Mouse (Mus musculus) liver (tissue): ENCODE results near the gene Olfr619.

ENCODE experiments used
- DNase-seq: peaks from one replicate; pipeline ENCODE4 v3.0.0-alpha.2; 2020; ENCODE audit warnings: mixed read lengths

Olfr619 gene

DNA sequence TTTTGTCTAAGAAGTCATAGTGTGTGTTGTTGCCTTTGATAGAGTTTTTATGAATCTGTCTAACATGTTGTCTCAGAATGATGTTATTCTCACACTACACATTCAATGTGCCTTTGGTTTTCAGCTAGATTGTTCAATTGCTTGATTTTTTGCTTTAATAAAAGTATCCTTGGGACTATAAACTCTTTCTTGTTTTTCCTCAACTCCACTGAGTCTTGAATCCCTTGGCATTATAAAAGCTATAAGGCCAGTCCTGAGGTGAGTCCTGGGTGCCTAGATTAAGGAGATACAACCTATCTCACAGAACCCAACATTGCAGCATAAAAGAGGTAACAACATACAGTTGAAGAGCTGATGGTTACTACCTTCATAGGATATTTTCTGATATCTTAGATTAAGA, at the start of gene Olfr619:
Gene Olfr619, plus strand, starts transcription at position 301 of the 400 bp plus-strand sequence.
- no peak for DNase-seq

DNA sequence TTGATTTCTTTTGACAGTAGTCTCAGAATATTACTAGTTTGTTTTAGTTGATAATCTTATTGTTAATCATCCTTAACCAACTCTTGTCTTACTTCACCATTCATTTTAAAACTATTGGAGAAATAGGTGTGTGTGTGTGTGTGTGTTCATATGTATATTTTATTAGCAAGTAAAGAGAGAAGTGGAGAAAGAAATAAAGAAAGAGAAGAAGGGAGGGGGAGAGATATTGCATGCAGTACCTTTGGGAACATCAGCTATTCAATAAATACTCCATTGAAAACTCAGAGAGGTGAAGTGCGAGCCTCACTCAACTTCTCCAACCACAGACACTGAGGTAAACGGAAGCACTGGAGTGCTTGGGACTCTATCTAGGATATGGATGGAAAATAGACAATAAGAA, 44.6 kb upstream of the Olfr619 start, which contains the start of gene Olfr615:
Gene Olfr615, plus strand, starts transcription at position 301 of the 400 bp plus-strand sequence.
- DNase-seq = no peak

DNA sequence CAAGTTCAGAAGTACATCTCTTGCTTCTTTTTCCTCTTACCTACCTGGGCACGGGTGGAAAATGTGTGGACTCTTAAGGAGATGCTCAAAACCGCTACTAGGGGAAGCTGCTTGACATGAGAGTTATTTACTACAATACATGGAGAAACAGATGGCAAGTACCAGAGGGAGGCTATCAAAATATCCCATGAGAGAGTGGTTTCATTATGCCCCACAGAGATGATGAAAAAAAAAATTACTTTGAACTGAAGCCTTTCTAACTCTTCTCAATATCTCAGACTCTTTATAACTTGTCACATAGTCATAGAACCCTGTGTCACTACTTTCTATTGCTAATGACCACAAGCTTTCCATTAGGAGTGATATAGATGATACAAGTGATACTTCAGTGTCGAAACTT, 31.3 kb upstream of the Olfr619 start, which contains the start of gene Olfr616:
Gene Olfr616, minus strand, starts transcription at position 101 of the 400 bp plus-strand sequence.
- no peak for DNase-seq

DNA sequence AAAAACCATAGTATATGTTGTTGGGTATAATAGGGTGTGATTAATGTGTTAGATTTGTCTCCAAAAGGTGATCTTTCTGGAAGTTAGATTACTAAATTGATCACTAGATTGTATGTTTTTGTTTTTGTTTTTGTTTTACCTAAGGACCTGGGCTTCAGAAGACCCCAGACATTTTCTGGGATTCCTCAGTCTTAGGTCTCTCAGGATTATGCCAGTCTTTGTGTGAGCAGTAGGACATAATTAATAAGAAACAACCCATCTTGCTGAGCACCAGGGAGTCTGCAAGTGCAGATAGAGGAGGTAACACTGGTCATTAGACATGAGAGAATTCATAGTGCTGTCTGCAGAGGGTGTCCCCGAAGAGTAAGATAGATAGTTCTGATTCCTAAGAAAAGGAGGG, 27.6 kb upstream of the Olfr619 start, which contains the start of gene Olfr617:
Gene Olfr617, plus strand, starts transcription at position 301 of the 400 bp plus-strand sequence.
- no peak for DNase-seq

DNA sequence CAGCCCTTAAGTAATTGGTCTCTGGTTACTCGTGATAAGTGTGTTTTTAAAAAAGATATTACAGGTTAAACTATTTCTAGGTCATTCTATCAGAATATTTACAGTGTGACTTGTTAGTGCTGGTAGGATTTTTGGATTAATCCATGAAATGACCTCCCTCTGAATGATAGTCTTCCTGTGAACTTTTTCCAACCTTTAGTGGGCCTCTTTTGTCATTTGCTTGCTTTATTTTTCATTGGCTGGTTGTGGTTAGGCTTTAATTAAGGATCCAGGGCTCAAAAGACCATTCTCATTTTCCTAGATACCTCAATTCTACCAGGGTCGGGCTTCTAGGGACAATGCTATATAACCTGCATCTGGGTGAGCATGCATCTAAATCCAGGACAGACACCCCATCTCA, 10.6 kb upstream of the Olfr619 start, which contains the start of gene Olfr618:
Gene Olfr618, plus strand, starts transcription at position 301 of the 400 bp plus-strand sequence.
- no peak for DNase-seq

DNA sequence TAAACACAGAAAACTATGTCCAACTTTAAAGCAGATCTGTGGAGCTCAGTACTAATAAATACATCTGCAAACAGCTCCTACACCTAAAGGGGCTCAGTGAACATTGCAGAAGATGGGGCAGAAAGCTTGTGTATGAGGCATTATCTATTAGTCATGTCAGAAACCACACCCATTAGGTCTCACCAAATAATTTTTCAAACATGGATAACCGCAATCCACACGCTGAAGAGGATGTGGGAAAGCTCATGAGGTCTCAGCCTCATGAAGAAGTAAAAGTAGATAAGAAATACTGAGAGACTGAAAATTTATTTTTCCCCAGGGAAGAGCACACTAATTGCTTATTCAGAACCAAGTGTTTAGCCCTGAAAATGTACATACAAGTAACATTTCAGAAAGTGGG, 7.0 kb downstream of the Olfr619 start:
- no peak for DNase-seq

DNA sequence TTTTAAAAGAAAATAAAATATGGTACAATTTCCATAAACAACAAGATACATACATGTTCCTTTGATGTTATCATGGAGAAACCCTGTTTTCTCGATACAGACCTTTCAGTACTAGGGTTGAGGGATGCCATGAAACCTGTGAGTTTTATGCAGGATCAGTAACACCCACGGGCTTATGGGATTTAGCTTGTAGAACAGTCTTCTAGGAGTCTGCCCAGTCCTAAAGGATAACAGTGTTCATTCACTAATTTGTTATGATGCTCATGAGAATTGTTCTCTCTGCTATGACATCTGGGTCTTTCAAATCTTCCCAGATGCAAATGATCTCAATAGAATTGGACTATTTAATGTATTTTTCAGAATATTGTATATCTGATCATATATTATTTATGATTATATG, 12.1 kb downstream of the Olfr619 start, which contains the start of gene Olfr620:
Gene Olfr620, minus strand, starts transcription at position 101 of the 400 bp plus-strand sequence.
- no peak for DNase-seq

DNA sequence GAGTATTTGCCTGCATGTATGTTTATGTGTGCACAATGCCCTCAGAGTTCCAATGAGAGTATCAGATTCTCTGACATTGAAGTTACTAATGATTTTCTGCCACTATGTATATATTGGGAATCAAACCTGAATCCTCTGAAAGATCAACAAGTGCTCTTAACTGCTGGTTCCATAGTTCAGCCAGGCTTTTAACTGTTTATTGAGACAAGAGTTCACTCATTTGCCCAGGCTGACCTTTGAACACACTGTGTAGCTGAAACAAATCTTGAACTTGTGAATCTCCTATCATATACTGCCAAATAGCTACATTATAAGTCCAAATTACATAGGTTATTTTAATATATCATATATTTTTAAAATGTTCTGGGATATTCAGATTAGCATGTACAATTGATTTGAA, 36.4 kb downstream of the Olfr619 start:
- DNase-seq = no peak

DNA sequence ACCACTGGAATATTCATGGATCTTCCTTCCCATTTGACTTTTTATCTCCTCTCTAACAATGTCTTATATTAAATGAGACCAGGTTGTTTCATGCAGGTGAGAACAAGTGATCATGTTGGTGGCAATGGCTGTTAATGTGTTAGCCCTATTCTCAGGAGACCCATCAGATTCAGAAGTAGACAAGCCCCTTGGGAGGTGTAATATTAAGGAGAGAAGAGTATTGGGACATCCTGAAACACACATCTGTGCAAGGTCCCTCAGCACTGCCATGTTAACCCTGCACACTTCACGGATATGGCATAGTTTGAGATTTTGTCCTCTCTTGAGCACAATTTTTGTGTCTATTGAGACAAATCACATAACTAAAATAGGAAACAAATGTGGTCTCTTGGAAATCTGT, 42.2 kb downstream of the Olfr619 start, which contains the start of gene Olfr622:
Gene Olfr622, minus strand, starts transcription at position 101 of the 400 bp plus-strand sequence.
- no peak for DNase-seq

DNA sequence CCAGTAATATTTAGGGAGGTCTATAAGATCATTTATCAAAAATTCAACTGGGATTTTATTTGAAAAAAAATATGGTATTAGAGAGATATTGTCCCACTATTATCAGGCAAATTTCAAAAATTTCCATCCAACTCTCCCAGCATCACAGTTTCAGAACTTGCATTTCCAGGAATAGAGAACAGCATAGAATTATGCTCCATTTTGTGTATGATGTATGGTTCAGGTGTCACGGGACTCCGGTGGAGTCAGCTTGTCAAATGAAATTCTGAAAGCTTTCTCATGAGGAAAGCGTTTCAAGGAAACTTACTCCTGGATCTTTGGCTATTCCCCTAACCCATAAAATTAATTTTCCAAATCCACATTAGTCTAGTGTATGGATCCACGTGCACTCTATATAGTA, 43.7 kb downstream of the Olfr619 start:
- no peak for DNase-seq
